Mouse (Mus musculus): ENCODE measurements at regions not wholly inside any gene's neighbourhood (a gene's known extent, or its start where the extent isn't known, plus 50 kb on each side); places are given as distances from the start of the nearest gene placed in this dataset.

DNA sequence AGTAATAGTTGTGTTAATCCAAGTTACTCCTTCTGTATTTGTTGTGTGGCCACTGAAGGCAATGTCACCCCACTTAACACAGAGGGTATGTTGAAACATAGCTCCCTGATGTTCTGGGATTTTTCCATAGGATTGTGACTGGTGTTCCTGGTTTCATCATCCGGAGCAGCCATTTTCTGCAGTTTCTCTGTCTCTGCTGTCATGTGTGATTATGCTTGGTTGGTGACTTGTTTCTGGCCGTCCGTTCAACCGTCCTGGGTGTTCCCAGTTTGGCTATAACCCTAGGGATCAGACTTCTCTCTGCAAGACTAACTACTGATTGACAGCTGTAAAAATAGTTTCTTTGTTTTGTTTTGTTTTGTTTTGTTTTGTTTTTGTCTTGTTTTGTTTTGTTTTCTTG lies 98.1 kb upstream of the Rpl34 start:
- no peak for DNase-seq (ENCODE audit: low read depth, low spot score)

GRCm38 (mm10) chr3:130827934-130828333 lies 97.7 kb upstream of the Rpl34 start:
- DNase-seq (ENCODE audit: low read depth, low spot score), result no peak

- DNase-seq (ENCODE audit: low read depth, low spot score), result no peak
Measured at GRCm38 (mm10) chr3:130827021-130827420, 96.8 kb upstream of the Rpl34 start.

GRCm38 (mm10) chr3:130819837-130820098 lies 89.6 kb upstream of the Rpl34 start:
- peak; percentile 30 for DNase-seq (ENCODE audit: low read depth, low spot score)

GRCm38 (mm10) chr3:130819031-130819836 lies 89.0 kb upstream of the Rpl34 start:
- DNase-seq (ENCODE audit: low read depth, low spot score), result no peak

DNA sequence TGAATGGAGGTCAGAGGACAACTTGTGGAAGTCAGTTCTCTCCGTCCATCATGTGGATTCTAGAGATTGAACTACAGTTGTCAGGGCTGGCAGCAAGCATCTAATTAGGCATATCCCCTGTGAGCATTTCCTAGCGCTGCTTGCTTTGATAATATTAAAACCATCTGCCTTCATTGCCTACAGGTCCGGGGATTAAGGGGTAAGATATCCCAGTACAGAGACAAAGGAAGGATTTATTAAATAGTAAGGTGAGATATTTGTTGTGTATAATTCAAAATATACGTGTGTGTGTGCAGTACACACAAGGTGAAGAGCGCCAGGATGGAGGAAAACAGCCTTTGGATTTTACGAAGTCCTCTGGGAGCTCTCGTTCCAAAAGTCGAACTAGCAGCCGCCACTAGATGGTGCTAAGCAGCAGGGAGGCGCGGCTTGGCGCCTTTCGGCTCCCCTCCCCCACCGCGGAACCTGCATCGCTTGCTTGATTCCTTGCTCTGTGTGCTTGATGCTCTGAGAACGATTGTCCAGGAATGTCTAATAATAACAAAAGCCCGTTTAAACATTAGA lies 88.4 kb upstream of the Rpl34 start:
- peak; percentile 86 for DNase-seq (ENCODE audit: low read depth, low spot score)

DNA sequence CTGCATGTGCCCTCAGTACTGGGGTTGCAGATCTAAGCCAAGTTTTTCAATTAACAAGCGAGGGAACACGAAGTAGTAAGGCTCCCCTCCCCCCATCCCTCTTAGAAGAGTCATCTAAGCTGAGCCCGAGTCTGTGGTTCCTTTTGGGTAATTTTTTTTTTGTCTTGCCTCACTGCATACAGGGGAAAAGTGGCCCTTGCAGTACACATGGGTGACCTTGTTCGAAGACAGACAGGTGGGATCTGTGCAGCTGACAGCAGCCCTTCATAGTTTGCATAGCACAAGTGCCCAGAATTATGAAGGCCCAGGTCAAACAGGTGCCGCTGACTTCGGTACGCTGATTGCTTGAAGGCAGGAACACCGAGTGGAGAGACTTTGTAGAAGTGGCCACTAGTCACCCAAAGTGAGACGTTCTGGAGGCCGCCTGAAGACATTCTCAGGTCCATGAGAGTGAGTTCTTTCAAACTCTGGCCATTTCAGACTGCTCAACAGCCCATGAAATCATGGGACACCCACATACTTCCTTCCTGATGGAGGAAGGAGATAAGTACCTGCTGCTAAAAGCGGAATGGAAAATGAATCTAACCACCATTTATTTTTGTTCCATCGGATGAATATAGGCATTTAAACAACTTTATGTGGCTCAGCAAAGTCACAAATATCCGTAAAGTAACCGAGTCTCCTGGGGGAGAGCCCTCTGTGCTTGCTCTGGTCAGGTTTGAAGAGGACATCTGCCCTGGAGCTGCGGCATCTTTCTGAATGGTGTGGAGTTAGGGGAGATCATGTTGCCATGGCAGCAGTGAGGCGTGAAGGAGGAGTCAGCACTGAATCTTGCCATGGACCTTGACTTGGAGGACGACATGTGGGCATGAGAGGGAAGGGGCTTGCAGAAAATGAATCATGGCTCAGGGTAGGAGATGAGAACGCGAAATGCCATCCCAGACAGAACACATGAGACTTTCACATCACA lies 79.8 kb upstream of the Rpl34 start:
- DNase-seq (ENCODE audit: low read depth, low spot score), result no peak

DNA sequence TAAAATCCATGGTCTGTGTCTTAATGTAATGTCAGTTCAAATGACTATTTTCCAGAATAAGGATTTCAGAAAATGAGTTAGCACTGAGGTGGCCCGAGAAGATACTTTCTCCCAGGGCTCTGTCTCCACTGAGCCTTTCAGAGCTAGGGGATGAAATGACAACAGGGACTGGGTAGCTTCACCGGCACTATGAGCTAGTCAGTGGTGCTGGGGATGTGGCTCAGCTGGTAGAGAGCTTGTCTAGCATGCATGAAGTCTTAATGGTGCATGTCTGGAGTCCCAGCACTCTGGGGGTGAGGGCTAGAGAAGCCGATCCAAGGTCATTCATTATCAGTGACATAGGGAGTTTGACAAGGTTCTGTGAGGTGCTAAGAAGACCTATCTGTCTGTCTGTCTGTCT lies 75.1 kb upstream of the Rpl34 start:
- no peak for DNase-seq (ENCODE audit: low read depth, low spot score)

DNA sequence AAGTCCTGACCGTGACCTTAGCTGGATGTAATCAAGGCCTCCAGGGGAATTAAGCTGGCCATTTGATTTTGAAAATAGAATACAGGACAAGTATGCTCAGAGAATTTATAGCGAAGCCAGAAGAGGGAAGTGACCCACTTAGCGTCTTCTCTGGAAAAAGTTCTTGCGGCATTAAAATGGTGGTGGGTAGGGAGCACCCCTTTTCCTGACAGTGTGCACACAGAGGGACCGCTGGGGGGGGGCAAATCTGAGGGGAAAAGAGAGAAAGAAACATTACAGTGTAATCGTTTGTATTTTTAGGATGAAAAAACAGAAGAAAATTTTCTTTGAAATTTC lies 74.1 kb upstream of the Rpl34 start:
- DNase-seq (ENCODE audit: low read depth, low spot score), result no peak

DNA sequence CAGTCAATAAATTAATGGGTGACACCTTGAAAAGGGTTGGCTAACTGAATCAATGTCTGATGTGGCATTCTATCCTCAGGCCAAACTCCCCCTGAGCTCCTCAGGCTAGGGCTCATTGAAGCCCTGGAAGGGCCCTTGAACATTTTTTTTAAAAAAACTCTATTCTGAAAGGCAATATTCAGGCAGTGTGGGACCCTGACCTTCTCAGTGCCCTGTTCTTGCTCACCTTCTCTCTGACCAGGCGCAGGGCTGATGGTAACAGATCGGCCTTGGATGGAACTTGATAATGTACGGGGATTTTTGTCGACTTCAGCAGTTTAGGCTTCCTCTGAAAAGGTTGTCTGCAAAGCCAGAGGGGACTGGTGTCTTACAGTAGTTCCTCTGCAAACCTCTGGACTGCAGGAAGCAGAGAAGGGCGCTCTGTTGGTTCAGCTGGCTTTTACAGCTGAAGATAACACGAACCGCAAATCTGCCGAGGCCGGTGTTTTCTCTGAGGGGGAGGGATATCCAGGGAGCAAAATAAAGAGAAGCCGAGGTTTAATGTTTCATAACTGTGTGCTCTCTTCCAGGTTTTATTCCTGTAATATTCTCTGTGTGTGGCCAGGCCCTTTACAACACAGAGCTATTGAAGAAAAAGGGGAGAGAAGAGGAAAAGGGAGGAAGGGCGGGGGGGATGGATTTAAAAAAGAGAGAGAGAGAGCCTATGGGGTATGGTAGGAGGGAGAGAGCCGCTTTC lies 73.6 kb upstream of the Rpl34 start:
- no peak for DNase-seq (ENCODE audit: low read depth, low spot score)

- no peak for DNase-seq (ENCODE audit: low read depth, low spot score)
Measured at GRCm38 (mm10) chr3:130800016-130800415, 69.8 kb upstream of the Rpl34 start.

DNA sequence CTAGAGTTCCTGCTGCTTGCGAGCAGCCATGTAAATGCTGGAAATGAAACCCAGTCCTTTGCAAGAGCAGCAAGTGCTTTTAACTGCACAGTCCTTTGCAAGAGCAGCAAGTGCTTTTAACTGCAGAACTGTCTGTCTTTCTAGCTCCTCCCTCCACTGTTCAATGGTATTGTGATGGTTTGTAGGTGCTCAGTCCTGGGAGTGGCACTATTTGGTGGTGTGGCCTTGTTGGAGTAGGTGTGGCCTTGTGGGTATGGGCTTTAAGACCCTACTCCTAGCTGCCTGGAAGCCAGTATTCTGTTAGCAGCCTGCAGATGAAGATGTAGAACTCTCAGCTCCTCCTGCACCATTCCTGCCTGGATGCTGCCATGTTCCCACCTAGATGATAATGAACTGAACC lies 67.8 kb upstream of the Rpl34 start:
- peak; percentile 45 for DNase-seq (ENCODE audit: low read depth, low spot score)

DNA sequence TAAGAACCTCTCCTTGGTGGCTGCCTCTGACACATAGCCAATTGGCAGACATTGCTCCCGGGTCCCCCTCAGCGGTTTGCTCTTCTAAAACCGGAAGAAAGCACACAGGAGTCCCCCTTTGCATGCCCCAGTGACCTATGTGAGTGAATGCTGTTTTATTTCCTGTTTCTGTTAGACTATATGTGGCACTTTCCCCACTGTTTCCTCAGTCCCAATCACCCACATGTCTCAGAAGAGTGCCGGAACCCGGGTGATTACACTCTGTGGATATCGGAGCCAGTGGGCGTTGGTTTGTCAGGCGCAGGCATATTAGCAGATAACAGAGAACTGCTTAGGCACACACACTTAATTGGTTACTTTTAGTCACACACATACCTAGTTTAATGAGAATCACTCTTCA lies 66.3 kb upstream of the Rpl34 start:
- DNase-seq (ENCODE audit: low read depth, low spot score), result no peak

- DNase-seq (ENCODE audit: low read depth, low spot score), result no peak
Measured at GRCm38 (mm10) chr3:130795396-130795795, 65.2 kb upstream of the Rpl34 start.

GRCm38 (mm10) chr3:130794142-130794925 lies 64.1 kb upstream of the Rpl34 start:
- DNase-seq (ENCODE audit: low read depth, low spot score), result peak; percentile 64

- no peak for DNase-seq (ENCODE audit: low read depth, low spot score)
Measured at GRCm38 (mm10) chr3:130780706-130781240, 50.6 kb upstream of the Rpl34 start.
